ENCODE assay signal across 1 mouse cellular context in genomic region chr11:4159808-4160708, GRCm38 (mm10).
TF ChIP-seq lines count a peak whose summit lies in the region.

Ccdc157 (minus strand) TSS chr11:4160293.
Sf3a1 (plus strand) TSS chr11:4160350.

TF ChIP-seq in CH12.LX, 34 proteins besides CTCF, POLR2A, EP300 and RAD21 (continued from another document):
- 0 out of 2 replicates have a peak, but pooled peaks have one; percentile 16 for TF ChIP-seq CHD2 (IDR thresholded peaks at IDR 0.05; ENCODE audit: low read length)
- 0 out of 2 replicates have a peak, but pooled peaks have one; percentile 21 for TF ChIP-seq ZNF384 (IDR thresholded peaks at IDR 0.05; ENCODE audit: low read depth, low read length)
- no peak for TF ChIP-seq RCOR1 (conservative IDR thresholded peaks at IDR 0.05; ENCODE audit: low read depth, low read length)
- peak; percentile 93 for TF ChIP-seq SIN3A (IDR thresholded peaks at IDR 0.05; ENCODE audit: low read length)
- TF ChIP-seq UBTF (IDR thresholded peaks at IDR 0.05; ENCODE audit: low read depth, low read length), result peak; percentile 32; the same call in 1 of the 2 replicates
- 0 out of 2 replicates have a peak, but pooled peaks have one; percentile 57 for TF ChIP-seq KAT2A (IDR thresholded peaks at IDR 0.05; ENCODE audit: insufficient replicate concordance, low read length)
- no peak for TF ChIP-seq GABPA (IDR thresholded peaks at IDR 0.05; ENCODE audit: insufficient replicate concordance, low read depth, low read length)
- TF ChIP-seq USF2 (conservative IDR thresholded peaks at IDR 0.05; ENCODE audit: low read depth, low read length), result no peak
- peak; percentile 48; the same call in 1 of the 2 replicates for TF ChIP-seq TBP (conservative IDR thresholded peaks at IDR 0.05; ENCODE audit: low read depth, low read length)
- TF ChIP-seq JUN (IDR thresholded peaks at IDR 0.05; ENCODE audit: insufficient read depth, low read depth, low read length), result no peak
- TF ChIP-seq PAX5 (IDR thresholded peaks at IDR 0.05; ENCODE audit: low read length), result no peak
- no peak; the same call in 1 of the 2 replicates for TF ChIP-seq IRF4 (IDR thresholded peaks at IDR 0.05; ENCODE audit: low read depth, low read length)
- TF ChIP-seq HCFC1 (IDR thresholded peaks at IDR 0.05; ENCODE audit: low read depth, low read length), result peak; percentile 81
- TF ChIP-seq ZC3H11A (IDR thresholded peaks at IDR 0.05; ENCODE audit: low read depth, low read length), result no peak
- no peak for TF ChIP-seq ZKSCAN1 (IDR thresholded peaks at IDR 0.05; ENCODE audit: borderline replicate concordance, low read depth, low read length)
- no peak; the same call in none of the 2 replicates for TF ChIP-seq MAX (IDR thresholded peaks at IDR 0.05; ENCODE audit: low read length)
- no peak for TF ChIP-seq ETS1 (conservative IDR thresholded peaks at IDR 0.05; ENCODE audit: low read depth, low read length)
- peak; percentile 96 for TF ChIP-seq MAZ (IDR thresholded peaks at IDR 0.05; ENCODE audit: low read depth, low read length)
- TF ChIP-seq MXI1 (IDR thresholded peaks at IDR 0.05; ENCODE audit: low read depth, low read length), result peak; percentile 98
- no peak; the same call in 1 of the 2 replicates for TF ChIP-seq CHD1 (IDR thresholded peaks at IDR 0.05; ENCODE audit: low read depth, low read length)
- no peak for TF ChIP-seq BHLHE40 (IDR thresholded peaks at IDR 0.05; ENCODE audit: low read depth, low read length)
- peak; percentile 86; the same call in 1 of the 2 replicates for TF ChIP-seq POLR2AphosphoS2 (IDR thresholded peaks at IDR 0.05; ENCODE audit: low read depth, low read length)
- TF ChIP-seq NRF1 (IDR thresholded peaks at IDR 0.05; ENCODE audit: low read depth, low read length), result peak; percentile 53
- TF ChIP-seq MEF2A (IDR thresholded peaks at IDR 0.05; ENCODE audit: borderline replicate concordance, low read depth, low read length), result no peak
- peak; percentile 88 for TF ChIP-seq ELF1 (IDR thresholded peaks at IDR 0.05; ENCODE audit: low read depth, low read length)
- TF ChIP-seq TCF12 (IDR thresholded peaks at IDR 0.05; ENCODE audit: low read depth, low read length), result peak; percentile 80
- TF ChIP-seq E2F4 (IDR thresholded peaks at IDR 0.05; ENCODE audit: insufficient replicate concordance, low read depth, low read length), result no peak
- TF ChIP-seq MYC (IDR thresholded peaks at IDR 0.05; ENCODE audit: low read depth, low read length), result peak; percentile 49; the same call in 1 of the 2 replicates
